Mouse (Mus musculus): Measurements from ENCODE around the gene Fzr1.

DNA sequence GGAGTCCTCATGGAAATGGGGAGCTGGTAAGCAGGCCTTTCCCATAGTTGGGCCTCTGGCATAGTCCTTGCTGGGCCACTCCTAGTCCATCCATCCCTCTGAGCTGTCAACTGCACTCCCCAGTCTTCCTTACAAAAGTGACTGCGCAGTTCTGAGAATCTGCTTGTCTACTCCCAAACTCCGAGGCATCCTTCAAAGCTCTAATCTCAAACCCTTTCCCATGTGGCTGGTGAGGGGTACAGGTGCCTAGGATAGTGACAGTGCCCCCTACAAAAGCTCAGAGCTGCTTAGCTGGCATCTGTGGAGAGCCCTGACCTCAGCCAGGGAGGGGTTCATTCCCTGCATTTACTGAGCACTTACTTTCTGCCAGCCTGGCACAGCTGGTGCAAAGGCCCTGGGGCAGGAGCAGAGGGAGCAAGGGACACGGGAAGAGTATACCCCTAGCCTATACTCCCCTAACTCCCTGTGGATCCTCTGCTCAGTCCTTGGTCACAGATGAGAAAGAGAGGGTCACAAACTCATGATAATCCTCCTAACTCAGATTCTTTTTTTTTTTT, 44.4 kb upstream of the Fzr1 start:
- TF ChIP-seq POLR2A (IDR thresholded peaks at IDR 0.05; ENCODE audit: control insufficient read depth, extremely low read depth, insufficient read depth, low read length, poor library complexity) (no peak), CTCF (IDR thresholded peaks at IDR 0.05; ENCODE audit: borderline replicate concordance, control insufficient read depth, extremely low read depth, insufficient read depth, low read length, poor library complexity) (no peak)

Measured in thymus, adult 2 months (tissue).